Mouse (Mus musculus) left cerebral cortex, postnatal 10 days (tissue): ENCODE data around the gene Garnl3. TPM values are rescaled to one million over a fixed set of nuclear protein-coding genes. Genes with fewer than 3 reads are reported as not detected.
"Not testable (repeated sequence)": the region's sequence is repeated elsewhere in the genome, so short reads cannot be mapped to it uniquely, and the experiment has no call there.

Experiments
- DNase-seq, 2 experiments: peaks; one replicate each; pipeline ENCODE4 v3.0.0; 2021 to 2022; ENCODE audit warnings: low spot score in 2 of 2, mixed read lengths in 1 of 2; ENCODE audit errors: extremely low spot score in 1 of 2
- intact Hi-C: fragments of 180-260 bp; cut with DNase I; formaldehyde crosslinking; loops from one replicate; pipeline ENCODE4 v1.15.1; 2025
- total RNA-seq, 2 experiments: library from RNA; stranded (reverse); gene quantifications; 2 replicates each; pipeline ENCODE4 v1.2.3; 2021

The Garnl3 gene
- total RNA-seq, 2 experiments from 2014 or later = 183 TPM

- DNase-seq, intact Hi-C loops: not testable (repeated sequence)
Observed at GRCm38 (mm10) chr2:33097326-33097725, 34.1 kb downstream of the Garnl3 start.

GRCm38 (mm10) chr2:33095221-33095671 is 36.2 kb downstream of the Garnl3 start:
- no peak for DNase-seq

GRCm38 (mm10) chr2:33090620-33091520 is 40.6 kb downstream of the Garnl3 start:
- peak in 1 of 2 experiments; percentile 36 for DNase-seq
- intact Hi-C loops = no loop called here

More at GRCm38 (mm10) chr2:33095221-33095671, 36.2 kb downstream of the Garnl3 start:
- intact Hi-C loops = no loop called here

- DNase-seq, intact Hi-C loops: not testable (repeated sequence)
Observed at GRCm38 (mm10) chr2:33090033-33090400, 41.4 kb downstream of the Garnl3 start.

- DNase-seq = no peak
- intact Hi-C loops = no loop called here
Observed at GRCm38 (mm10) chr2:33089356-33090032, 42.0 kb downstream of the Garnl3 start.

- intact Hi-C loops = no loop called here
Observed at GRCm38 (mm10) chr2:33086671-33087363, 44.6 kb downstream of the Garnl3 start.

GRCm38 (mm10) chr2:33086016-33086596 is 45.3 kb downstream of the Garnl3 start:
- intact Hi-C loops = no loop called here
- no peak for DNase-seq

More at GRCm38 (mm10) chr2:33086671-33087363, 44.6 kb downstream of the Garnl3 start:
- DNase-seq = no peak

- intact Hi-C loops = no loop called here
- no peak for DNase-seq
Observed at GRCm38 (mm10) chr2:33084221-33084620, 47.2 kb downstream of the Garnl3 start.

- intact Hi-C loops = no loop called here
- no peak for DNase-seq
Observed at GRCm38 (mm10) chr2:33080166-33080565, 51.3 kb downstream of the Garnl3 start.

GRCm38 (mm10) chr2:33077252-33077651 is 54.2 kb downstream of the Garnl3 start:
- intact Hi-C loops = no loop called here
- no peak for DNase-seq

GRCm38 (mm10) chr2:33074931-33075330 is 56.5 kb downstream of the Garnl3 start:
- DNase-seq = no peak
- intact Hi-C loops = no loop called here

- intact Hi-C loops = no loop called here
- DNase-seq = no peak
Observed at GRCm38 (mm10) chr2:33074188-33074587, 57.3 kb downstream of the Garnl3 start.

GRCm38 (mm10) chr2:33072333-33072732 is 59.1 kb downstream of the Garnl3 start:
- no peak for DNase-seq

GRCm38 (mm10) chr2:33065610-33066009 is 65.8 kb downstream of the Garnl3 start:
- no peak for DNase-seq
- intact Hi-C loops = no loop called here

More at GRCm38 (mm10) chr2:33072333-33072732, 59.1 kb downstream of the Garnl3 start:
- intact Hi-C loops = no loop called here

GRCm38 (mm10) chr2:33062744-33063143 is 68.7 kb downstream of the Garnl3 start:
- intact Hi-C loops = no loop called here
- no peak for DNase-seq

- intact Hi-C loops = no loop called here
- no peak for DNase-seq
Observed at GRCm38 (mm10) chr2:33058926-33059325, 72.5 kb downstream of the Garnl3 start.

GRCm38 (mm10) chr2:33057514-33057913 is 73.9 kb downstream of the Garnl3 start:
- intact Hi-C loops = no loop called here
- DNase-seq = no peak

GRCm38 (mm10) chr2:33053966-33054365 is 77.5 kb downstream of the Garnl3 start:
- intact Hi-C loops = no loop called here

GRCm38 (mm10) chr2:33047360-33047759 is 84.1 kb downstream of the Garnl3 start:
- no peak for DNase-seq

More at GRCm38 (mm10) chr2:33053966-33054365, 77.5 kb downstream of the Garnl3 start:
- DNase-seq = no peak

More at GRCm38 (mm10) chr2:33047360-33047759, 84.1 kb downstream of the Garnl3 start:
- intact Hi-C loops = no loop called here
